In genomic region chr15:68579486-68579885, GRCm38 (mm10) we compare ENCODE assay signal across 16 mouse cellular contexts.
DNase-seq lines count a peak whose midpoint lies in the region.
"Had no signal": no experiment of that assay in that cellular context is flagged by ENCODE, and none has a peak within 500 bp of the region (broad histone marks: within the 10 kb centered on the region; RNA-seq: fewer than 3 reads in every experiment).

No protein-coding gene starts in this region.

- DNase-seq in layer of hippocampus, adult 11-12 months (ENCODE audit: low spot score), result peak; percentile 41
- no peak for DNase-seq in layer of hippocampus, postnatal 25 days (ENCODE audit: extremely low spot score in 1 of 2, low spot score in 1 of 2)
- DNase-seq in right cerebral cortex, adult 2 months (ENCODE audit: low spot score in 2 of 2), result peak; percentile 41 to 51
- DNase-seq in right cerebral cortex, postnatal 14 days, result no peak
- peak; percentile 49 to 73 for DNase-seq in left cerebral cortex, adult 9 months (ENCODE audit: low spot score in 2 of 2)
- DNase-seq in telencephalon, adult 2 months (ENCODE audit: low read depth, low spot score), result peak; percentile 84
- no peak for DNase-seq in embryo, embryonic 10.5 days (ENCODE audit: low spot score)
- no peak for DNase-seq in lung, postnatal 4 days
- DNase-seq: adrenal gland, postnatal 10 days; cerebellum, adult 8-10 months; heart, postnatal 10 days; kidney, adult 9 months; kidney, postnatal 14 days; liver; lung, postnatal 36 days; thymus, postnatal 25 days had no signal

Comparison
In these comparisons a context has a peak if more than half of its experiments do, and no peak if none do; other contexts are left out.
1. DNase-seq: peak in layer of hippocampus, adult 11-12 months (single experiment), right cerebral cortex, adult 2 months (2 of 2), left cerebral cortex, adult 9 months (2 of 2) and telencephalon, adult 2 months (single experiment); none in layer of hippocampus, postnatal 25 days (0 of 2), right cerebral cortex, postnatal 14 days (single experiment), embryo, embryonic 10.5 days (single experiment) and lung, postnatal 4 days (0 of 2).